Mouse (Mus musculus) Patski (cell line): ENCODE results near the gene Clic1. TPM values are rescaled to one million over a fixed set of nuclear protein-coding genes. Genes with fewer than 3 reads are reported as not detected.

Experiments
- ATAC-seq: fragments of 100-300 bp; one replicate; pipeline ENCODE4 v1.8.0; 2021
- CTCF ChIA-PET: fragments of 350-600 bp; sonication (Branson Sonifier 250); formaldehyde crosslinking; loops from one replicate; lab custom pipeline; 2022; ENCODE audit warnings: inconsistent platforms; lab: Charles Lee
- POLR2A ChIA-PET: fragments of 350-600 bp; sonication (Branson Sonifier 250); formaldehyde crosslinking; loops from one replicate; lab custom pipeline; 2022; ENCODE audit warnings: antibody characterized with exemption, inconsistent platforms; lab: Charles Lee
- DNase-seq: peaks from one replicate; pipeline ENCODE4 v3.0.0-alpha.2; 2011; ENCODE audit warnings: low read depth, low spot score
- H3K27me3 ChIP-seq: fragments of 371-371 bp; one replicate; pipeline ENCODE4 v1.5.1; 2021
- CTCF ChIP-seq: fragments of 100-300 bp; IDR thresholded peaks from one replicate; pipeline ENCODE4 v1.5.1; 2021
- in situ Hi-C: fragments of 300-500 bp; cut with MboI; formaldehyde crosslinking; loops from 3 replicates; pipeline ENCODE4 v1.11.1; 2018; ENCODE audit warnings: low pct_unique_long_range_greater_than_20kb, mixed read lengths
- polyA plus RNA-seq: library from polyadenylated mRNA; unstranded; gene quantifications from one replicate; pipeline ENCODE4 v1.2.3, GENCODE M21; 2021

Clic1 gene
- polyA plus RNA-seq, 1 experiment from 2014 or later, result 671 TPM

GRCm38 (mm10) chr17:35076507-35077176 is 26.9 kb downstream of the Clic1 start, which contains the start of gene Ly6g6e:
Ly6g6e (plus strand) TSS chr17:35076902.
- in situ Hi-C loops, result no loop called here
- POLR2A ChIA-PET, result no interaction called here
- DNase-seq (no peak), ATAC-seq (no peak)
- CTCF ChIA-PET, result interaction anchor here (1.7 to 1.8 kb wide), 2 partner anchors 12 to 56 kb away, joined by 4 read pairs; no protein-coding TSS in a partner anchor
- TF ChIP-seq CTCF, result no peak
- H3K27me3 ChIP-seq, result no peaks in the 10 kb centered on the region

GRCm38 (mm10) chr17:35077285-35077684 is 27.5 kb downstream of the Clic1 start:
- DNase-seq, result no peak
- POLR2A ChIA-PET, result no interaction called here
- in situ Hi-C loops, result no loop called here
- CTCF ChIA-PET, result interaction anchor here (1.7 to 1.8 kb wide), 2 partner anchors 13 to 56 kb away, joined by 4 read pairs; no protein-coding TSS in a partner anchor
- H3K27me3 ChIP-seq, result no peaks in the 10 kb centered on the region
- ATAC-seq, result no peak
- TF ChIP-seq CTCF, result no peak

- H3K27me3 ChIP-seq, result peaks cover 3% of the 10 kb centered on the region
- in situ Hi-C loops, result no loop called here
- ChIA-PET CTCF (interaction anchor here (1.8 kb wide), 1 partner anchor 57 kb away, joined by 4 read pairs; no protein-coding TSS in a partner anchor), POLR2A (no interaction called here)
- DNase-seq, result no peak
- ATAC-seq, result peak; percentile 37
- TF ChIP-seq CTCF, result no peak
These were observed 28.0 kb downstream of the Clic1 start, which contains the start of gene Ly6g6d for GRCm38 (mm10) chr17:35077786-35078233. Ly6g6d (minus strand) TSS chr17:35078065.

- ChIA-PET CTCF (interaction anchor here (1.3 kb wide), 1 partner anchor 58 kb away, joined by 4 read pairs; no protein-coding TSS in a partner anchor), POLR2A (no interaction called here)
These were observed 30.0 kb downstream of the Clic1 start for GRCm38 (mm10) chr17:35079778-35080177.

GRCm38 (mm10) chr17:35080248-35080647 is 30.5 kb downstream of the Clic1 start:
- no peak for DNase-seq
- ChIA-PET CTCF (interaction anchor here (1.3 kb wide), 1 partner anchor 58 kb away, joined by 4 read pairs; no protein-coding TSS in a partner anchor), POLR2A (no interaction called here)
- in situ Hi-C loops, result no loop called here
- ATAC-seq, result no peak
- TF ChIP-seq CTCF, result no peak
- H3K27me3 ChIP-seq, result peaks cover 7% of the 10 kb centered on the region

More at GRCm38 (mm10) chr17:35079778-35080177, 30.0 kb downstream of the Clic1 start:
- ATAC-seq (no peak), DNase-seq (no peak)
- H3K27me3 ChIP-seq, result peaks cover 7% of the 10 kb centered on the region
- no peak for TF ChIP-seq CTCF
- in situ Hi-C loops, result no loop called here

GRCm38 (mm10) chr17:35080710-35081109 is 30.9 kb downstream of the Clic1 start:
- in situ Hi-C loops, result no loop called here
- POLR2A ChIA-PET, result no interaction called here
- no peak for DNase-seq
- ATAC-seq, result no peak
- no peak for TF ChIP-seq CTCF
- peaks cover 7% of the 10 kb centered on the region for H3K27me3 ChIP-seq
- CTCF ChIA-PET, result no interaction called here

GRCm38 (mm10) chr17:35082841-35083576 is 33.2 kb downstream of the Clic1 start:
- DNase-seq (no peak), ATAC-seq (no peak)
- ChIA-PET POLR2A (interaction anchor here (0.6 kb wide), 1 partner anchor 140 kb away, joined by 4 read pairs; no protein-coding TSS in a partner anchor), CTCF (interaction anchor here (1.5 kb wide), 1 partner anchor 62 kb away, joined by 3 read pairs; no protein-coding TSS in a partner anchor)
- in situ Hi-C loops, result no loop called here
- H3K27me3 ChIP-seq, result peaks cover 13% of the 10 kb centered on the region
- TF ChIP-seq CTCF, result no peak

- CTCF ChIA-PET, result interaction anchor here (1.5 kb wide), 1 partner anchor 63 kb away, joined by 3 read pairs; no protein-coding TSS in a partner anchor
- in situ Hi-C loops, result no loop called here
- POLR2A ChIA-PET, result interaction anchor here (0.6 kb wide), 1 partner anchor 20 kb away, joined by 7 read pairs; no protein-coding TSS in a partner anchor
These were observed 34.2 kb downstream of the Clic1 start for GRCm38 (mm10) chr17:35083929-35084497.

GRCm38 (mm10) chr17:35085208-35085865 is 35.6 kb downstream of the Clic1 start, which contains the start of gene Ly6g6f:
Ly6g6f (minus strand) TSS chr17:35085610.
- POLR2A ChIA-PET, result interaction anchor here (0.6 kb wide), 1 partner anchor 1243 kb away, joined by 3 read pairs; no protein-coding TSS in a partner anchor
- ATAC-seq, result no peak

More at GRCm38 (mm10) chr17:35083929-35084497, 34.2 kb downstream of the Clic1 start:
- DNase-seq (no peak), ATAC-seq (no peak)
- no peak for TF ChIP-seq CTCF
- H3K27me3 ChIP-seq, result peaks cover 13% of the 10 kb centered on the region

More at GRCm38 (mm10) chr17:35085208-35085865, 35.6 kb downstream of the Clic1 start, which contains the start of gene Ly6g6f:
- TF ChIP-seq CTCF, result no peak
- CTCF ChIA-PET, result interaction anchor here (0.9 to 1.8 kb wide), 3 partner anchors 13 to 64 kb away, joined by 3 to 5 read pairs (median 4); no protein-coding TSS in a partner anchor
- DNase-seq, result no peak
- peaks cover 13% of the 10 kb centered on the region for H3K27me3 ChIP-seq
- in situ Hi-C loops, result loop anchor here (5.0 kb wide), 1 partner anchor 53 kb away; no protein-coding TSS in a partner anchor
